Mouse (Mus musculus): Measurements from ENCODE around the gene Ssr2.

GRCm38 (mm10) chr3:88543651-88544410 is 31.8 kb upstream of the Ssr2 start:
- TF ChIP-seq POU5F1 (IDR thresholded peaks at IDR 0.05; ENCODE audit: borderline replicate concordance, low read length) (no peak), CTCF (conservative IDR thresholded peaks at IDR 0.05; ENCODE audit: low read length) (no peak), NANOG (IDR thresholded peaks at IDR 0.05; ENCODE audit: borderline replicate concordance, low read length) (no peak)

Measured in E14TG2a.4 (cell line).